Mouse (Mus musculus) midbrain, embryonic 16.5 days (tissue): ENCODE measurements at regions not wholly inside any gene's neighbourhood (a gene's known extent, or its start where the extent isn't known, plus 50 kb on each side); places are given as distances from the start of the nearest gene placed in this dataset.
"Not testable (repeated sequence)": the region's sequence is repeated elsewhere in the genome, so short reads cannot be mapped to it uniquely, and the experiment has no call there.

Source experiments
- ATAC-seq: fragments of 200-750 bp; cut with Nextera tagmentation; 2 replicates; pipeline ENCODE4 v1.8.0; 2017; ENCODE audit warnings: moderate TSS enrichment
- H3K27ac ChIP-seq: fragments of 300-500 bp; sonication (generic); 2 replicates; pipeline ENCODE4 v1.5.1; 2014; ENCODE audit warnings: mild to moderate bottlenecking, low read length, mixed read lengths
- H3K27me3 ChIP-seq: fragments of 300-500 bp; sonication (generic); 2 replicates; pipeline ENCODE4 v1.6.1; 2014; ENCODE audit warnings: low read depth, low read length, mixed read lengths; ENCODE audit not compliant: control insufficient read depth, insufficient read depth
- H3K36me3 ChIP-seq: fragments of 300-500 bp; sonication (generic); 2 replicates; pipeline ENCODE4 v1.6.1; 2014; ENCODE audit warnings: mild to moderate bottlenecking, low read length, moderate library complexity, mixed read lengths; ENCODE audit not compliant: control insufficient read depth, insufficient read depth
- H3K4me1 ChIP-seq: fragments of 300-500 bp; sonication (generic); 2 replicates; pipeline ENCODE4 v1.6.1; 2014; ENCODE audit warnings: mild to moderate bottlenecking, low read length, mixed read lengths; ENCODE audit not compliant: control insufficient read depth, insufficient read depth
- H3K4me2 ChIP-seq: fragments of 300-500 bp; sonication (generic); 2 replicates; pipeline ENCODE4 v1.6.1; 2014; ENCODE audit warnings: mild to moderate bottlenecking, low read length, mixed read lengths
- H3K4me3 ChIP-seq: fragments of 300-500 bp; sonication (generic); 2 replicates; pipeline ENCODE4 v1.5.1; 2014; ENCODE audit warnings: low read depth, mild to moderate bottlenecking, low read length, moderate library complexity, mixed read lengths
- H3K9ac ChIP-seq: fragments of 300-500 bp; sonication (generic); 2 replicates; pipeline ENCODE4 v1.6.1; 2014; ENCODE audit warnings: low read depth, low read length, mixed read lengths
- H3K9me3 ChIP-seq: fragments of 300-500 bp; sonication (generic); replicated peaks from 2 replicates; pipeline ENCODE4 v1.6.1; 2014; ENCODE audit warnings: mild to moderate bottlenecking, low read length, mixed read lengths; ENCODE audit not compliant: control insufficient read depth, poor library complexity, severe bottlenecking
- WGBS: fragments of 180-500 bp; shearing (Covaris S2); extraction: QIAGEN DNeasy Blood & Tissue Kit; methylation state at CpG from one replicate; pipeline ENCODE4 v1.1.7; 2014; 5-methylcytosine and 5-hydroxymethylcytosine counted together

DNA sequence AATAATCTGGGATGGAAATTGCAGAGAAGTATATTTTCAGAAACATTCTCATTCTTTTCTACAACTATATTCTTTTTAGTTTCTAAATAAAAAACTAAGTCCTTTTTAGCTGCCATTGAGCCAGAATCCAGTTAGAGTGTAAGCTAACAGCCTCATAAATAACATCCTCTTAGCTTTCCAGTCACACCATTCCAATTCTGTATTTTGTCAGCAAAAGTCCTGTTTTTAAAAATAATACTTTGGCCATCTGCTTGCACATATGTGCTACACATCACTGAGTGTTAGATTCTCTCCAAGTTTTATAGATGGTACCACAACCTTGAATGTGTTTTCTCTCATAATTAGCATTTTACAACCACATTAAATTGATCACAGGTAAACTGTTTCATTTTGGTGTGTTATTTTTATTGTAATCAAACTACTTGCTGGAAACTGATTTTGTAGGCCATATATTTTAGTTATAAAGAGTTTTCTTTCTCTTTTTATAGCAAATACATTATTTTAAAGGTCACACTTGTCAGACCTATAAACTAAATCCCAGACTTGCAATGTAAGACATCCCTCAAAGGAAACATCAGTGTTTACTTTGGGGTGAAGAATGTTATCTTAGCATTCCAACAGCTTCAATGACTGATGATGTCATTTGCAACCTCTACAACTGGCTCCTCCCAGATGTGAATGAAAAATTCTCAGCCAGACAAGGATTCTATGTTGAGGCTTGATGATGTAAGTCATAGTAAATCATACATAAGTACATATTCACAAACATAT, 1878.9 kb upstream of the Flrt2 start:
- Histone ChIP-seq H3K4me1 (no peaks in the 10 kb centered on the region), H3K4me3 (no peak overlapping the region), H3K9me3 (no peaks in the 10 kb centered on the region), H3K9ac (no peak overlapping the region), H3K4me2 (no peak overlapping the region), H3K27me3 (no peaks in the 10 kb centered on the region), H3K36me3 (no peaks in the 10 kb centered on the region), H3K27ac (no peak overlapping the region)
- ATAC-seq = no peak

DNA sequence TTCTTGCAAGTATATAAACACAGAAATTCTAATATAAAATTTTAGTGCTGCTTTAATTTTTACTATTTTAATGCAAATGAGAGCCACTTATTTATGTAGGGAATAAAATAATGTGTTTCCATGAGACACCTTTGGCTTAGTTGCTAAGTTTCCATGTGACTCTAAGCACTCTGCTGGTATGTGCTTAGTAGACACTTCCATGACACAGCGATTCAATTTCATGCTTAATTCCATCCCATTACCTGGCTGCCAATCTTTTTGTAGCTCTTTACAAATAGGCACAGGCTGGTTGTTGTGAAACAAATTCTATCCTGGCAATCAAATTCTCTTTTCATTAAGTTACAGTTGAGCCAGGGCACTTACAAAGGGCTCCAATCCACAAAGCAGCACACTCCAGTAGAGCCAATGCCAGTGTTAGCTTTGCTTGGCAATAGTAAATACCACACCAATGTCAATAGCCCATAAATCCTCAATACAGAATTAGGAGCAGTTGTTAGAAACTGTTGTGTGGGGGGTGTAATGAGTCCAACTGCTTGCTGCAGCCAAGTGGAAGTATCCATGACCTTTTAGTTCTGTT, 1841.0 kb upstream of the Flrt2 start:
- peaks cover 2% of the 10 kb centered on the region for H3K4me1 ChIP-seq
- H3K9ac ChIP-seq = no peak overlapping the region
- no peak overlapping the region for H3K4me3 ChIP-seq
- no peak overlapping the region for H3K27ac ChIP-seq
- H3K4me2 ChIP-seq = no peak overlapping the region
- ATAC-seq = peak; percentile 80
- H3K9me3 ChIP-seq = no peaks in the 10 kb centered on the region
- no peaks in the 10 kb centered on the region for H3K27me3 ChIP-seq
- H3K36me3 ChIP-seq = no peaks in the 10 kb centered on the region
- 19% methylated on average over 1 of the region's 1 CpGs for WGBS

DNA sequence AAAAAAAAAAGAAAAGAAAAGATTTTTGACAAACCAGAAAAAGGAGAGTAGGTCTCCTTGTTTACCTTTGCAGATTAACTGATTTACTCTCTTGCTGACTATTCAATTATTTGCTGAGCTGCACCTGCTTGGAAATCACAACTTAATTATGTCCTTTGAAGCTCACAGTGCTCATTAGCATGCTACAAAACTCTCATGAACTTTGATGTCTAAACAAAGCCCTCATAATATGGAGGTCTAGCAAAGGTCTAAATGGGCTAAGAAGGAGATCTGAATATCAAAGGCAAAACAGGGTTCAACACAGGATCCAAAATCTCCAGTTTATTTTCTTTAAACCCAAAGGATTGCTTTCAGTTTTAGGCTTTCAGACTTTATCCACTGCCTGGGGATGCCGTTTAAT, 1840.4 kb upstream of the Flrt2 start:
- H3K9me3 ChIP-seq = no peaks in the 10 kb centered on the region
- 0 out of 2 replicates have a peak, but pooled peaks have one; percentile 28 for ATAC-seq
- H3K36me3 ChIP-seq = no peaks in the 10 kb centered on the region
- 12% methylated on average over 1 of the region's 1 CpGs for WGBS
- no peak overlapping the region for H3K4me2 ChIP-seq
- H3K4me1 ChIP-seq = peaks cover 2% of the 10 kb centered on the region
- no peak overlapping the region for H3K27ac ChIP-seq
- H3K27me3 ChIP-seq = no peaks in the 10 kb centered on the region
- H3K4me3 ChIP-seq = no peak overlapping the region
- no peak overlapping the region for H3K9ac ChIP-seq

DNA sequence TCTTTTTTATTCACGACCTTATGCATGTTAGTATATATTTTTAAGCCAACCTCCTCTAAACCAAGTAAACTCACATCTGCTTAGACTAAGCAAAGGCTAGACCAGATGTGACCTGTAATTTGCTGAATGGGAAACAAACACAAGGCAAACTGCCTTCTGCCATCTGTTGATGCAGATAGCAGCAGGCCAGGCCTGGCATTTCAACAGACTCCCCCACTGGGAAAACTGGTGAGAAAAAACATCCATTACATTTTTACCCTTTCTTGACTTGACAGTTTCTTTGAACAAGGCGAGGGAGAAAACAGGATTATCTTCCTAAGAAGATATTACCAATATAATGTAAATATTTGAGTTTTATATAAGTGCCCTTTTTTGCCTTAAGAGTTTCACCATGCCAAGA, 1806.1 kb upstream of the Flrt2 start:
- Histone ChIP-seq H3K9me3 (no peaks in the 10 kb centered on the region), H3K4me2 (no peak overlapping the region), H3K27me3 (no peaks in the 10 kb centered on the region), H3K4me1 (no peaks in the 10 kb centered on the region), H3K36me3 (no peaks in the 10 kb centered on the region), H3K27ac (no peak overlapping the region), H3K4me3 (no peak overlapping the region), H3K9ac (no peak overlapping the region)
- WGBS = 56% methylated on average over 2 of the region's 2 CpGs
- no peak for ATAC-seq

DNA sequence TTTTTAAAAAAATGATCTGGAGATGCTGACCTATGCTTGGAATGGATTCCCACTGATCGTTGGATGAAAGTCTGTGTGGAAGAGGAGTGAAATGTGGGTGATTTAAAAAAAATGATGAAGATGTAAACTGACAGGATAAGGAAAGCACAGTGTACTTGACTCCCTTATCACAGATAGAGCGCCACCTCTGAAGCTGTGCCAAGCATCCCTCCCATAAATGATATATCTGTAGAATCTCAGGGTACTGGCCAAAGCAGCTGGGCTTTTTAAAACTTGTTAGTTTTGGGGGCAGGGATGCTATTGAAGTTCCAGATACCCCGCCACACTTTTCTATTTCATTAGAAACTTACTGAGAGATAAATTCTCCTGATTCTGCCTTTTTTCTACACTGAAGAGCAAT, 1801.9 kb upstream of the Flrt2 start:
- Histone ChIP-seq H3K9ac (no peak overlapping the region), H3K4me3 (no peak overlapping the region), H3K27me3 (no peaks in the 10 kb centered on the region), H3K4me2 (no peak overlapping the region), H3K36me3 (no peaks in the 10 kb centered on the region), H3K4me1 (no peaks in the 10 kb centered on the region), H3K27ac (no peak overlapping the region), H3K9me3 (no peaks in the 10 kb centered on the region)
- ATAC-seq = no peak
- 94% methylated on average over 3 of the region's 3 CpGs for WGBS

DNA sequence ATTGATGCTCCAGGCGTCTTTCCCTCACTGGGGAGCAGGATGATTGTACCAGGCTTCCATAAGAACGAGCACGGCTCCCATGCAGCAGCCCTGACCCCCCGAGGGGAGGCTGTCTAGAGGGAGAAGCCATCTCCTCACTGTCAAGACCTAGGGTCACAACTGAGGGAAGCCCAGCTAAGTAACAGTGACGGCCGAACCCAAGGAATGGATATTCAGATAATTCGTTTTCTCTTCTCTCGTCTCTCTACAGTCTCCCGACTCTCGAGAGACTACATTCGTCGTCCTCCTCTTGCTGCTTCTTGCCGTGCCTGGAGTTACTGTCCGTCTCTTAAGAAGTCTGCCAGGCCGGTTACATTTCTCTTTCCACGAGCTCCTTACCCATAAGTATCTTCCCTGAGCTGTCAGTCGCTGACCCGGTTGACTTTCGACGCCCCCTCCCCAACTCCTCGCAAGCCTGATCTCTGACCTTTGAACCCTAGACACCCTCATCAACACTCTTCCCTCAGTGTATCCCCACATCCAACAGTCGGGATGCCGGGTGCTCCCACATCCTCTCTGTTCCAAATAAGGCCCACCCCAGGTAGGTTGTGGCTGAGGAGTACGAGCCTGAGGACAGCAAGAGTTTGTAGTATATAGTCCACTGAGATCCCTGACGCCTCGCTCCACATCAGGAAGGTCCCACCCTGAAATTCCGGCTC, 1763.3 kb upstream of the Flrt2 start:
- H3K9me3 ChIP-seq, H3K4me1 ChIP-seq, H3K4me2 ChIP-seq, H3K27me3 ChIP-seq, H3K27ac ChIP-seq, H3K9ac ChIP-seq, H3K4me3 ChIP-seq, H3K36me3 ChIP-seq: not testable (repeated sequence)
- 67% methylated on average over 1 of the region's 27 CpGs for WGBS
- peak; percentile 90 for ATAC-seq

DNA sequence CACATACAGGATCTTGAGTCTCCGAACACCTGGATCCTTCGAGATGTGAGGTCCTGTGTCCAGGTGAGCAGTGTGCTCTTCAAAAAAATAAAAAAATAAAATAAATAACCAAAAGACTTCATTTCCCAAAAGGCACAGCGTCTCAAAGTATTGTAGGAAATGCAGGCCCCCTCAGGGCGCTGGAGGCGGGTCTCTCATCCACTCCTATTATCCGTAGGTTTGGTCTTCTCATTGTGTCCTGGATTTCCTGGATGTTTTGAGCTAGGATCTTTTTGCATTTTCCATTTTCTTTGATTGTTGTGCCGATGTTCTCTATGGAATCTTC, 1762.8 kb upstream of the Flrt2 start:
- H3K36me3 ChIP-seq, H3K4me2 ChIP-seq, H3K9me3 ChIP-seq, H3K4me1 ChIP-seq, H3K9ac ChIP-seq, H3K27me3 ChIP-seq, H3K4me3 ChIP-seq, H3K27ac ChIP-seq: not testable (repeated sequence)
- 96% methylated on average over 4 of the region's 7 CpGs for WGBS
- peak; percentile 83; the same call in 1 of the 2 replicates for ATAC-seq

DNA sequence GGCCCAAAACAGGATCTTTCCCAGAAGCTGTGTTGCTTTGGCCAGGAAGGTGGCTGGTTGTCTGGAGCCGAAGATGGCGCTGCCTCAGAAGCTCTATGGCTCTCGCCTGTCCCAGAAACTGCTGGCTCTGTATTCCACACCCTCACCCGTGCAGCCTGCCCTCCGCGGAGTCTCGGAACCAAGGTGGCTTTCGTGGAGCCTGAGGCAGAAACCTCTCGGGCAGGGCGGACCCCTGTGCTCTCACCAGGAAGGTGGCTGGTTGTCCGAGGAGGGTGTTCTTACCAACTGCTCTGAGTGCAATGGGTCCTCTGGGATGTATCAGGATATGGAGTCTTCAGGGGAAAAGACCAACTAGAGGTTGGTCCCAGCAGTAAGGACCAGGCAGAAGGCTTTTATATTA, 1761.8 kb upstream of the Flrt2 start:
- ATAC-seq, H3K27me3 ChIP-seq: not testable (repeated sequence)
- 94% methylated on average over 11 of the region's 11 CpGs for WGBS

DNA sequence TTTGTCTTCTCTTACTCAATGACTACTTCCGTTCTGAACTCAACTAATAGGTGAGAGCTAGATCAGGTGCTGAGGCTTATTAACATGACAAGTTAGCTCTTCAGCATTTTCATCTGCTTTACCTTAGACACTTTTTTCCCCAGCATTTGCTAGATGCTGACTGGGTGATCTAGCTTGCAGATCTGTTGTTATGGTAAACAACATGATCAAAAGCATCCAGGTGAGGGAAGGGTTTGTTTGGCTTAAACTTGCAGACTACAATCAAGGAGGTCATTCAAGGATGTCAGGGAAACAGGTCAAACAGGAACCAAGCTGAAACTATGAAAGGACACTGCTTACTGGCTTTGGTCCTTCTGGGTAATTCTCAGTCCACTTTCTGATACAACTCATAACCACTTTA, 1731.2 kb upstream of the Flrt2 start:
- H3K4me2 ChIP-seq = no peak overlapping the region
- no peak overlapping the region for H3K9ac ChIP-seq
- no peaks in the 10 kb centered on the region for H3K36me3 ChIP-seq

More for the DNA sequence above, 1761.8 kb upstream of the Flrt2 start:
- not testable (repeated sequence) for H3K27ac ChIP-seq, H3K36me3 ChIP-seq, H3K9ac ChIP-seq, H3K9me3 ChIP-seq, H3K4me2 ChIP-seq, H3K4me3 ChIP-seq, H3K4me1 ChIP-seq

More for the DNA sequence above, 1731.2 kb upstream of the Flrt2 start:
- 85% methylated on average over 1 of the region's 1 CpGs for WGBS
- H3K9me3 ChIP-seq = no peaks in the 10 kb centered on the region
- H3K4me3 ChIP-seq = no peak overlapping the region
- H3K27ac ChIP-seq = no peak overlapping the region
- ATAC-seq = no peak
- H3K27me3 ChIP-seq = no peaks in the 10 kb centered on the region
- no peaks in the 10 kb centered on the region for H3K4me1 ChIP-seq
